Mouse (Mus musculus): ENCODE data around the gene Dcbld2. TPM values are rescaled to one million over a fixed set of nuclear protein-coding genes. Genes with fewer than 3 reads are reported as not detected.

The Dcbld2 gene
- total RNA-seq, 2 experiments from 2014 or later, result 11.3 to 14.0 TPM

DNA sequence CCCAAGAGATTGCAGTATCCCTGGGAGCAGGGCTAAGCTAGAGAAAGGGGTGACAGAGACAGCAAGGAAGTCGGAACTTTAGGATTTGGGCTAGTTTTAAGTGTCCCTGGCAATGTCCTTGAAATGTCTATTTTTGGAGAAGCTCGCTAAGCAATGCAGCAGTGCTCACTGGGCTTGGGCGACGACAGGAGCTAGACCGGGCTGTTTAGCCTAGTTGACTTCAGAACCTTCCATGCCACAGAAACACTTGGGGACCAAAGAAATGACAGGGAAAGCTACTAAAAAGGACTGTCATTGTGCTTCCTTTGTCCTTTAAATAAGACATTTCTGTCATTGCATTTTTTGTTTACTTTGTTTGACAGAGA is 73.6 kb downstream of the Dcbld2 start:
- no peak for DNase-seq (ENCODE audit: low spot score in 2 of 2)

GRCm38 (mm10) chr16:58482296-58482695 is 74.1 kb downstream of the Dcbld2 start:
- no peak for DNase-seq (ENCODE audit: low spot score in 2 of 2)

- DNase-seq (ENCODE audit: low spot score in 2 of 2), result no peak
These were observed 79.6 kb downstream of the Dcbld2 start for GRCm38 (mm10) chr16:58487861-58488260.

DNA sequence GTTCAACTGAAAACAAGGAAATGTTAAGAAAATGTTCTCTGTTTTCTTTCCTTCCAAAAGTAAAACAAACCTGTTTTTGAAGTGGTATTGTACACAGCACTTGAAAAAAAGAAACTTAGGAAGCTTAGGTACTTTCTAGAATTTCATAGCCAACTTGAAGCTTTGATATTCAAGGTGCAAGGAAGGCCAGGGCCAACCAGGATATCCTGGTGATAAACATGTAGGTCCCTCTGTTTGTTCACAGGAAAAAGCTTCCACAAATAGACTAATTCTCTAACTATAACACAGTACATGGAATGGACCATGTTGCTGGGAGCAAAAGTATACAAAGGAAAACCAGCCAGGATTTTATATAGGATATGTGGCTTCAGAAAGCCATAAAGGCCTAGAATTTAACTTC is 88.5 kb downstream of the Dcbld2 start:
- DNase-seq (ENCODE audit: low spot score in 2 of 2), result no peak

DNA sequence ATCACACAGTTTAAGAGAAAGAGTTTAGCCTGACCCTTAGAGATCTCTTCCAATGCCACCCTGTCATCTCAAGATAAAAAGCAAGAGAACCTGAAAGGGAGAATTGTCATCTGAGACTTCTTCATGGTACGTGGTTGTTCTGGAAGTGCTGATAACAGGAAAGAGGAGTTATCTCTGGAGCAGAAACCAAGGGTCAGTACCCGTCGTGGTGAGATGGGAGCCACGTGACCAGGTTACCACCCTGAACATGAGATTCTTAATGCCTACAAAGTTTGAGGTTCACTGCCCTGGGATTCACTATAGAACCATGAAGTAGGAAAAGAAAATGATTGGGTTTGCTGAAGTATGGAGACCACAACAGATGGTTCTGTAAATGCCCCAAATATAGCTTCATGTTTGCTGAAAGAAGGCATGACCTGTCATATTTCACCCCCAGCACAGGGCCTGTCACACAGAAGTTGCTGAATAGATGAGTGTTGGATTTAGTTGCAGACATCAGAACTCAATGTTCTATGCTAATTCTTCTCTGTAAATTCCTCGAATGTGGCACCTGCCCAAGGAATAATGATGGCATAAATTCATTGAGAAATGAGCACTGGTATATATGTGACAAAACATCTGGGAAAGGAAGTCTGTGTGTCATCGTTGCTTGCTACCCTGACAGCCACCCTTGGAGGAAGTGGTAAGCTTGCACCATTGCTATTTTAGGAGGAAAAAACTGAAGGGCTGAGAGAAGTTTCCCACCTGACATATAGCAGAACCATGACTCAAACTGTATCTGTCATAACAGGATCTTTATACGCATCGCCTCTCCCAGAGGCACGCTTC is 89.9 kb downstream of the Dcbld2 start:
- DNase-seq (ENCODE audit: low spot score in 2 of 2), result no peak

DNA sequence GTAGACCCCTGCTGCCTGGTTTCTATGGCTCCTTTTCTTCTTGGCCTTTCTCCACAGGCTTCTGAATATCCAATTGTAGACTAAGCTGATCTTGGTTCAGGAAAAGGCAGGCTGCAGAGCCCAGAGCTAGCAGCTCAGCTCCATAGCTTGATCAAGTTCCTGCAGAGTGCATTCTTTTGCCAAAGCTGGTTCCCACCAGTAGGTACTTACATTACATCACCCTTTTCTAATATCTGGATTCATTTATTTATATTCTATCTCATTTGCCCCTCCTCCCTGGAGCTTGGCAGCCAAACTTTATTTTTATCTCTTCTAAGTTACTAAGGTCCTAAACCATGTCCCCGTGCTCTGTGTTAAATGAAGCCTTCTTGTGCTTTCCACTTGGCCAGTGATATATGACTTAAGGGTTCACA is 90.9 kb downstream of the Dcbld2 start:
- DNase-seq (ENCODE audit: low spot score in 2 of 2), result no peak

DNA sequence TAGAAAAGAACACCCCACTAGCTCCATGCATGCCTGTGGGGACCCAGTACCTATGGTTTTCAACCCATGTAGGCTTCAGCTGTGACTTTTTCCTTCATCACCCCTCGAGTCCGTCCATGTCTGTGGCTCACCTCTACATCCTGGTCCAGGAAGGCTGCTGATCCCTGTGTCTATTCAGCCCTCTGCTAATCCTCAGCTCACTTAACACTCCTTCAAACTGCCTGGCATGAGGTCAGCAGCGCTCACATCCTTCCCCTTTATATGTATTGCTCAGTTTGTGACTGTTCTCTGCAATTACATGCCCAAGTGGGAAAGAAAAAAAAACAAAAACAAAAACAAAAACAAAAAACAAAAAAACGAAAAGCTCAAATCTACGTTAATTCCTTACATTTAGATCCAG is 91.4 kb downstream of the Dcbld2 start:
- no peak for DNase-seq (ENCODE audit: low spot score in 2 of 2)

- no peak for DNase-seq (ENCODE audit: low spot score in 2 of 2)
These were observed 93.6 kb downstream of the Dcbld2 start for GRCm38 (mm10) chr16:58501760-58502301.

- no peak for DNase-seq (ENCODE audit: low spot score in 2 of 2)
These were observed 94.3 kb downstream of the Dcbld2 start for GRCm38 (mm10) chr16:58502566-58502965.

GRCm38 (mm10) chr16:58504945-58505344 is 96.7 kb downstream of the Dcbld2 start:
- DNase-seq (ENCODE audit: low spot score in 2 of 2), result no peak

GRCm38 (mm10) chr16:58512181-58512761 is 104.0 kb downstream of the Dcbld2 start:
- no peak for DNase-seq (ENCODE audit: low spot score in 2 of 2)

DNA sequence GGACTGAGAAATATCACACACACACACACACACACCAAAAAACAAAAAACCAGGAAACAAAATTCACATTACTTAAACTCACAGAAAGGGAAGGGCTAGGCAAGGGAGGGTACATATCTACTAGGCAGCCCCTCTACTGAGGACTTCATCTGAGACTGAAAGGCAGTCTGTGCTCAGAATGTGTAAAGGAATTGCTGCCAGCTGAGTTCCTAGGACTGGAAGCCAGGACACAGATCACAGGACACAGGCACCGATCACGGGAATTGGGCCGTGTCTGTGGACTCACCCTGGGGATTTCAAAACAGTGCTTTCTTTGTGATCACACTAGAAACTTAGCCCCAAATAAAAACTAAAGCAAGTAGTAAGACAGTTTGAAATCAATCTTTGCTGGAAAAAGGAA is 104.6 kb downstream of the Dcbld2 start:
- DNase-seq (ENCODE audit: low spot score in 2 of 2), result peak in 1 of 2 experiments; percentile 36

- no peak for DNase-seq (ENCODE audit: low spot score in 2 of 2)
These were observed 105.5 kb downstream of the Dcbld2 start for GRCm38 (mm10) chr16:58513755-58514154.

GRCm38 (mm10) chr16:58514565-58514964 is 106.3 kb downstream of the Dcbld2 start:
- DNase-seq (ENCODE audit: low spot score in 2 of 2), result no peak

DNA sequence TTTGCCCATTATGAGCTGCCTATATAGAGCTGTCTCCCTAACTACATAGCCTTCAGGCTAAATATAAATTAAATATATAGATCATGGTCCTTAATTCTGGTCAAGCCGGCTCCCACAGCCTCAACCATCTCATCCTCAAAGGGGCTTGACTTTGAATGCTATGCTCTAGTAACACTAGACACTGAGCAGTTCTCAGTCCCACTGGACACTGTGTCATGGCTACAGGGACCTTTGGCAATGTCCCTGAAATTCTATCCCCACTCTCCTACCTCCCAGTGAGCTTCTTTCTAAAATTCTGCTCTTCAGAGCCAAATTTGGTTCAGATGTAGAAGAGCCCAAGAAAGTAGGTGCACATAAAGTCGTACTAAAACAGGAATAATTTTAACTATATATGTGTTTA is 107.9 kb downstream of the Dcbld2 start:
- no peak for DNase-seq (ENCODE audit: low spot score in 2 of 2)

DNA sequence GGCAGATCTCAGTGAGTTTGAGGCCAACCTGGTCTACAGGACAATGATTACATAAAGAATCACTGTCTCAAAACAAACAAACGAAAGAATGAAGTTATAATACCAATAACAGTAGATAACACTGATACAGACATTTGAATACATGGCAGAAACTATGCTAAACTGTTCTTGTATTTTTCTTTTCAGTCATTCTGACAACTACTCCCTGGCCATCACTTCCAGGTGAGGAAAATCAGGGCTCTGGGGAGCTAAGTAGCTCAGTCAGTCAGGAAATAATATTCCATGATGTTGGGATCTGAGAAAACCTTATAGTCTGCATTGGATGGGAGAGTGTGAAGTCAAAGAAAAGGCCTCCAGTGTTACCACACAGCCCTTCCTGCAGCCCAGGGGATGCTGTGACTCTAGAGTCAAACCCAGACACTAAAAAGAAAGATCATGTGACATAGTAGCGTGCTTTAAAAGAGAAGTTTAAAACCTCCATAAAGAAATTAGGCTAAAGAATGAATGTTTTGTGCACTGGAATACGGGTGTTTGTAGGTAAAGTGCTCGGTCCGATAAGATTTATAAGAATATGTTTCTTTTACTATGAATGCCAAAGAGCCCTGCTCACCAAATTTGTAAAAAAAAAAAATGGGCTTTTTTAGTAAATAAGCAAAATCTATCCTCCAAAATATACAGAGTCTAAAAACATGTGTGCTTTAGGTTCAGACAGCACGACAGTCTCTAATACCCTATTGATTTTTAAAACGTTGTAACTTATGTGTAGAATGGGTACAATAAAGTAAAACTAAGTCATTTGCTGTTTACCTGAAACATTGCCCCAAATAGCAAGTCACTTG is 108.9 kb downstream of the Dcbld2 start:
- DNase-seq (ENCODE audit: low spot score in 2 of 2), result no peak

Other genes starting within 250 kb of the Dcbld2 start
- gene St3gal6, start 115.8 kb downstream of the Dcbld2 start, total RNA-seq (2021), result 10 to 100 TPM; 13.8 to 14.1 TPM
- gene Gm813, start 208.5 kb downstream of the Dcbld2 start, total RNA-seq (2021), result not detected
- not detected for gene E330017A01Rik, start 230.3 kb downstream of the Dcbld2 start, total RNA-seq (2021)

Measured in layer of hippocampus, adult 18-20 months (tissue).